Mouse (Mus musculus) yolk sac, embryonic 10.5 days (tissue): Measurements from ENCODE around the gene Sugp1.

Experiments
- DNase-seq: peaks from one replicate; pipeline ENCODE4 v3.0.0-alpha.2; 2017; ENCODE audit warnings: low spot score

The Sugp1 gene

DNA sequence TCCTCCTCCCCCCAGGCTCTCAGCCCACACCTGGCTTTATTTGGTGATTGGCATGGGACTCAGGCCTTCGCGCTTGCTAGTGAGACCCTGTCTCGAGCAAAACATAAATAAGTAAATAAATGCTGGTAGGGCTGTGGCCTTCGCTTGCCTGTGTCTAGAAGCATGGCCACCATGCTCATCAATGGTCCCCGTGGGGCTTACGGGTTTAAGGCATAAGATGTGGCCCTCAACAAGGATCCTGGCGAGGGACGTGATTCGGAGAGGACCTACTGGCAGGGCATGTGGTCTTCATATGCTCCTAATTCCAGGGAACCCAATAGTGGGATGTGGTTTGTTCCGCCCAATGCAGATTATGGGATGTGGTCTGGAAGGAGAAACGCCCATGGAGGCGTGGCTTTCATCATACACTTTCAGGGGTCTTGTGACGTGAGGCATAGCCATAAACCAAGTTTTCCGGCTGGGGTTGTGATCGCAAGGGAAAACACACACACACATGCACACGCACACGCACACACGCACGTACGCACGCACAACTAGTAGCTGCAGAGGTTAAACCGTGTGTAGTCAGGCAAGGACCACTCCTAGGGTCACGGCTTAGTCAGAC is 68.7 kb downstream of the Sugp1 start:
- DNase-seq, result no peak

- DNase-seq, result no peak
Measured at GRCm38 (mm10) chr8:70112401-70113016, 69.9 kb downstream of the Sugp1 start.

- DNase-seq, result no peak
Measured at GRCm38 (mm10) chr8:70114488-70114887, 71.9 kb downstream of the Sugp1 start.

GRCm38 (mm10) chr8:70114892-70115291 is 72.3 kb downstream of the Sugp1 start:
- DNase-seq, result no peak

DNA sequence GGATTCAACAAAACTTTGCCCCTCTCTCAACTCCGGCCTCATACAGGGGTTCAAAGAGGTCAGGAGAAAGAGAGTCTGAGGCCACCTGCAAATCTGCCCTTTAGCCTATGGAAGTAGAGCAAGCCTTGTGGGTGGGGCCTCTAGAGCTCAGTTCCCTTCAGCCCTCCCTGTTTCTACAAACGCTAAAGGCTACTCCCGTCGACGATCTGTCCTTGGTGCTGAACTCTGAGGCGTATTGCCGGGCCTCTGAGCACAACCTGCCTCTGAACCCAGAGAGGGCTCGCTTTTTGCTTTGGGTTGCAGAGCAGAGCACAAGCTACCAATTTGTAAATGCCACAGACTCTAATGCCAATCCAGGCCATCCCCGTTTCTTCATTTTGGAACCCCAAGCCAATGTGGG is 75.0 kb downstream of the Sugp1 start:
- peak; percentile 47 for DNase-seq

DNA sequence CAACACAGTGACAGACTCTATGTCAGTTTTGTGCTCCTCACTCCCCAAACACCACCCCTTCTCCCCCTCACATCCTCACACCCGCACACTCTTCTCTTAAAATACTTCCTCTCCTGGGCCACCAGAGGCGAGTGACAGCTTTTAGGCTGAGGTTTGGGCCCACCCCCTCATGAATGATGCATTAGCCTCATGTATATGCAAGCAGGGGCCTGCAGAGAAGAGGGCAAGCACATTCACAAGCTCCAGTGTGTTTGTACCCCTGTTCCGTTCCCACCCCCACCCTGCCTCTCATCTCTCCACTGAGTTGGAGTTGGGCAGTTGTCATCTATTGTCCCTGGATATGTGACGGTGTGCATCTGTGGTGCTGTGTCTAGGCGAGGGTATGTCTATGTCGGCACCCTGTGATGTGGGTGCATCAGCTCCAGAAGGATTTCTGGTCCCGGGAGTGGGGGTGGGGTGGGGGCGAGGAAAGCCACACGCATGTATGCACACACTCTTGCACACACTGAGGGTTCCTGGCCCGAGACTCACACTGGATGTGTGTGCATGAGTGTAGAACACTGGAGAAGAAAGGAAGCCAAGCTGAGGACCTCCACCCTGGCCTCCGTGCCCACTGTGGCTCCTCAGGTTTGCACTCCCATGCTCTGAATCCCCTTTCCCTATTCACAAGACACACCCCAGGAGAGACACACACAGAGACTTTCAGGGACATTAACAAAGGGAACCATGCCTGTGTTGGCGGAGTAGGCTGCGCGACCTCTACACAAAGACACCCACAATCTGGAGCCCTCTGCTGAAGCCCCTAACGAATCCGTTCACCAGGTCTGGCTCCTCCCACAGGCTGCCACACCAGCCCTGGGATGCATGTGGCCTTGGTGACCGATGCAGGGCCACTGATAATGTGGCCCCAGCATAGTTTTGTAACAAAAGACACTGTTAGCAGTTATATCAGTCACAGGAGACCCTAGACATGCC is 76.4 kb downstream of the Sugp1 start:
- DNase-seq, result no peak

GRCm38 (mm10) chr8:70120667-70121066 is 78.1 kb downstream of the Sugp1 start, which contains the start of gene Ncan:
TSS of gene Ncan (minus strand) at chr8:70120873.
- DNase-seq, result peak; percentile 55
